Mouse (Mus musculus): Measurements from ENCODE around the gene Gm36210.
A peak's percentile ranks its signal among the peaks of the same experiment; 100 is the strongest.

GRCm38 (mm10) chr7:4878186-4878585, 28.1 kb downstream of the Gm36210 start:
- TF ChIP-seq CTCF (conservative IDR thresholded peaks at IDR 0.05; ENCODE audit: low read length) (peak; percentile 10; the same call in 1 of the 2 replicates), POU5F1 (IDR thresholded peaks at IDR 0.05; ENCODE audit: borderline replicate concordance, low read length) (no peak)
